Mouse (Mus musculus): Measurements from ENCODE around the gene Slain1. TPM values are rescaled to one million over a fixed set of nuclear protein-coding genes. Genes with fewer than 3 reads are reported as not detected.

Slain1 gene
- polyA plus RNA-seq, 1 experiment from 2014 or later = 1.8 TPM

DNA sequence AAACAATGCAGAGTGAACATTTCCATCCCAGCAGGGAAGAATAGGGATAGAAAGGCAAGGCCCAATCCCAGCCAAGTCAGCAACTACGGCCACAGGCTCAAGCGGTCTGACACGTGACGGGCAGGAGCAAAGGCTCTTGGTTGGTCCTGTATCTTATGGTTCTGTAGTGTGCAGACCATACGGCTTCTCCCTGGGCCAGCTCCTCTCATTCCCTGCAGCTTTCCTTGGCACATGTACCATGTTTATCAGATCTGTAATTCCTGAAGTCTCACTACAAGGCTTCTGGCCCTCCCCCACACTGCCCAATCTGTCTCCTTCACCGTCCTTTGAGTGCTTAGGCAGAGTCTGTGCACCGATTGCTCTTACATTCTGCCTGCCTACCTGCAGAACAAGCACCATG, 47.1 kb downstream of the Slain1 start:
- no peaks in the 10 kb centered on the region for H3K4me1 ChIP-seq (replicated peaks; ENCODE audit: control insufficient read depth, insufficient read depth, low read length)
- no peak for TF ChIP-seq CTCF (IDR thresholded peaks at IDR 0.05; ENCODE audit: low read depth)
- H3K9me3 ChIP-seq (ENCODE audit: control insufficient read depth) = no peaks in the 10 kb centered on the region
- no peaks in the 10 kb centered on the region for H3K27me3 ChIP-seq (replicated peaks; ENCODE audit: control insufficient read depth, insufficient read depth, low read length)
- H3K27ac ChIP-seq (ENCODE audit: low read depth, low read length) = no peak overlapping the region
- H3K4me2 ChIP-seq (replicated peaks; ENCODE audit: low read depth) = no peak overlapping the region
- ATAC-seq = no peak
- H3K4me3 ChIP-seq (ENCODE audit: low read depth, low read length) = no peak overlapping the region
- H3K9ac ChIP-seq (ENCODE audit: low read depth, low read length) = no peak overlapping the region
- no peaks in the 10 kb centered on the region for H3K36me3 ChIP-seq (ENCODE audit: control insufficient read depth, insufficient read depth)
- 84% methylated on average over 7 of the region's 7 CpGs for WGBS

DNA sequence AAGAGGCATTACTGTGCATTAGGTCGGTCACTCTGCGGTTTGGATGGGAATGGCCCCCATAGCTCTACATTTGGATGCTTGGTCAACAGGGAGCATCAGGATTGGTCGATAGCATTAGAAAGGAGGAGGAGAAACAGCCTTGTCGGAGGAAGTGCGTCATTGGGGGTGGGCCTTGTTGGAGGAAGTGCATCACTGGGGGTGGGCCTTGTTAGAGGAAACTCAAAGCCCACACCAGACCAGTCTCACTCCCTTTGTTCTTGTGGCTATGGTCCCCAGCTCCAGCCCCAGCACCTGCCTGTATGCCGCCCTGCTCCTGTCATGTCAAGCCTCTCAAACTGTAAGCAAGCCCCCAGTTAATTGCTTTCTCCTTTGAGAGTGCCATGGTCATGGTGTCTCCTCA, 49.3 kb downstream of the Slain1 start:
- WGBS = 99% methylated on average over 6 of the region's 6 CpGs
- no peak for ATAC-seq
- no peaks in the 10 kb centered on the region for H3K36me3 ChIP-seq (ENCODE audit: control insufficient read depth, insufficient read depth)

DNA sequence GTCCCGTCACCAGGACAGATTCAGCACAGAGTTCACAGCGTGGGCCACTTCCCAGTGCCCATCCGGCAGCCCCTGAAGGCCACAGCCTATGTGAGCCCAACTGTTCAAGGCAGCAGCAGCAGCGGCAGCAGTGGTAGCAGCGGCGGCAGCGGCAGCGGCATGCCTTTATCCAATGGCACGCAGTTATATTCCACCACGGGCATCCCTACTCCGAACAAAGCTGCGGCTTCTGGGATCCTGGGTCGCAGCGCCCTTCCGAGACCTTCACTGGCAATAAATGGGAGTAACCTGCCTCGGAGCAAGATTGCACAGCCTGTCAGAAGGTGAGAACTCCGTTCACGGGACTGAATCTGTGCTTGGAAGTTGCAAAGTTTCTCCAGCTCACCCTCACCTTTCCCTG, 52.5 kb downstream of the Slain1 start:
- Histone ChIP-seq H3K4me1 (replicated peaks; ENCODE audit: control insufficient read depth, insufficient read depth, low read length) (no peaks in the 10 kb centered on the region), H3K4me3 (ENCODE audit: low read depth, low read length) (no peak overlapping the region), H3K9ac (ENCODE audit: low read depth, low read length) (no peak overlapping the region), H3K27ac (ENCODE audit: low read depth, low read length) (no peak overlapping the region), H3K9me3 (ENCODE audit: control insufficient read depth) (no peaks in the 10 kb centered on the region), H3K4me2 (replicated peaks; ENCODE audit: low read depth) (no peak overlapping the region), H3K27me3 (replicated peaks; ENCODE audit: control insufficient read depth, insufficient read depth, low read length) (no peaks in the 10 kb centered on the region), H3K36me3 (ENCODE audit: control insufficient read depth, insufficient read depth) (no peaks in the 10 kb centered on the region)
- ATAC-seq = no peak
- 89% methylated on average over 18 of the region's 18 CpGs for WGBS
- TF ChIP-seq CTCF (IDR thresholded peaks at IDR 0.05; ENCODE audit: low read depth) = no peak

More for the DNA sequence above, 49.3 kb downstream of the Slain1 start:
- no peak overlapping the region for H3K4me2 ChIP-seq (replicated peaks; ENCODE audit: low read depth)
- no peak overlapping the region for H3K27ac ChIP-seq (ENCODE audit: low read depth, low read length)
- no peak overlapping the region for H3K4me3 ChIP-seq (ENCODE audit: low read depth, low read length)
- no peaks in the 10 kb centered on the region for H3K27me3 ChIP-seq (replicated peaks; ENCODE audit: control insufficient read depth, insufficient read depth, low read length)
- TF ChIP-seq CTCF (IDR thresholded peaks at IDR 0.05; ENCODE audit: low read depth) = no peak
- H3K9ac ChIP-seq (ENCODE audit: low read depth, low read length) = no peak overlapping the region
- H3K9me3 ChIP-seq (ENCODE audit: control insufficient read depth) = no peaks in the 10 kb centered on the region
- no peaks in the 10 kb centered on the region for H3K4me1 ChIP-seq (replicated peaks; ENCODE audit: control insufficient read depth, insufficient read depth, low read length)

DNA sequence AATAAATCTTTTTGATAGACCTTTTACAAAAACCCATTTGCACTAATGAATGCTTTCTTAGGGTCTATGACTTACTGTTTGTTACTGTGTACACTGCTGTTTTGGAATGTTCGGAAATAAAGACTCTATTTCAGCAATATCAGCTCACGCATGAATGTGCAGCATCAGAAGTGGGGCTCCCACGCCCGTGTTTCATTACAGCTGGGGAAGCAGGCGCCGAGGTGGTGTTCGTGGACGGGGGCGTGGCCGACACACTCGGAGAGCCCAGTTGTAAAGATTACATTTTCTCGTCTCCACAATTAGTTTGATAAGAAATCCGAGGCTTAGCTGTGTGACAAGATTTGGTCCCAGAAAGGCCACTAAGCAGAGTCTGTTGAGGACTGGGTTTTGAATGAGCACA, 54.7 kb downstream of the Slain1 start:
- no peaks in the 10 kb centered on the region for H3K9me3 ChIP-seq (ENCODE audit: control insufficient read depth)
- H3K4me2 ChIP-seq (replicated peaks; ENCODE audit: low read depth) = no peak overlapping the region
- H3K27ac ChIP-seq (ENCODE audit: low read depth, low read length) = no peak overlapping the region
- TF ChIP-seq CTCF (IDR thresholded peaks at IDR 0.05; ENCODE audit: low read depth) = no peak
- no peaks in the 10 kb centered on the region for H3K27me3 ChIP-seq (replicated peaks; ENCODE audit: control insufficient read depth, insufficient read depth, low read length)
- H3K36me3 ChIP-seq (ENCODE audit: control insufficient read depth, insufficient read depth) = no peaks in the 10 kb centered on the region
- no peaks in the 10 kb centered on the region for H3K4me1 ChIP-seq (replicated peaks; ENCODE audit: control insufficient read depth, insufficient read depth, low read length)
- 41% methylated on average over 13 of the region's 13 CpGs for WGBS
- H3K9ac ChIP-seq (ENCODE audit: low read depth, low read length) = no peak overlapping the region
- ATAC-seq = no peak
- H3K4me3 ChIP-seq (ENCODE audit: low read depth, low read length) = no peak overlapping the region

DNA sequence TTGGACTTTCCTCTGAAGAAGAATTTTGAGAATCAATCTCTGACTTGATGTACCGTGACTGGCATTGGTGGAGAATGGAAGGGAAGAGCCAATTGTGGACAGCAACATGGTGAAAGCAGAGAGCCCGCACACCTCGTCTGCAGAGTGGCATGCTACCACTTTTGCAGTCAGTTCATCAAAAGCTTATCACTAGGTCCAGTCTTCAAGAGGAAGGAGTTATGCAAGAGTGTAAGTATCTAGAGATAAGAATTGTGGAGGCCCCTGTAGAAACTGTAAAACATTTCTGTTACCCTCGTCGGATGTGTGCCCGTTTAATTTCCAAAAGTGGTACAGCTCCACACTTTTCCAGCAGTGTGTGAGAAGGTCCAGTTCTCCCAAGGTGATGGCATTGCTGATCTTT, 56.3 kb downstream of the Slain1 start:
- no peak overlapping the region for H3K4me2 ChIP-seq (replicated peaks; ENCODE audit: low read depth)
- H3K27me3 ChIP-seq (replicated peaks; ENCODE audit: control insufficient read depth, insufficient read depth, low read length) = no peaks in the 10 kb centered on the region
- no peak for ATAC-seq
- H3K36me3 ChIP-seq (ENCODE audit: control insufficient read depth, insufficient read depth) = no peaks in the 10 kb centered on the region
- WGBS = 67% methylated on average over 6 of the region's 6 CpGs
- H3K4me3 ChIP-seq (ENCODE audit: low read depth, low read length) = no peak overlapping the region
- no peak overlapping the region for H3K9ac ChIP-seq (ENCODE audit: low read depth, low read length)
- H3K9me3 ChIP-seq (ENCODE audit: control insufficient read depth) = no peaks in the 10 kb centered on the region
- H3K4me1 ChIP-seq (replicated peaks; ENCODE audit: control insufficient read depth, insufficient read depth, low read length) = no peaks in the 10 kb centered on the region
- TF ChIP-seq CTCF (IDR thresholded peaks at IDR 0.05; ENCODE audit: low read depth) = no peak
- H3K27ac ChIP-seq (ENCODE audit: low read depth, low read length) = no peak overlapping the region

DNA sequence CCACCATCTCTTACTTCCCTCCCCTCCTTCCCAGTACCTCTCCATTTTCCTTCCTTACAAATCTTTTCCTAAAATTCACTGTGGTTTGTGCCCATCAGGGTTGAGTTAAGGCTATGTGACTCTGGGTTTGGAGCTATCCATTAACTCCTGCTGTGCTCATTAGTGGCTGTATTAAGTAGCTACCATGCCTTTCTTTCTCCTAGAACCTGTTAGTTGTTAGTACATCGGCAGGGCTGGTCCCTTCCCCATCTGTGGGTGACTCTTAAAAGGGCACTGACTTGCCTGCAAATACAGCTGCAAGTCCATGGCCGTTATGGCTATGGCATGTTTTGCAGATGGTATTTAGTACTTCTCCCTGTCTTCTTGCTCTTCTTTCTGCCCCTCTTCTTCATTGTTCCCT, 58.6 kb downstream of the Slain1 start:
- Histone ChIP-seq H3K9me3 (ENCODE audit: control insufficient read depth) (no peaks in the 10 kb centered on the region), H3K9ac (ENCODE audit: low read depth, low read length) (no peak overlapping the region), H3K27me3 (replicated peaks; ENCODE audit: control insufficient read depth, insufficient read depth, low read length) (no peaks in the 10 kb centered on the region), H3K4me2 (replicated peaks; ENCODE audit: low read depth) (no peak overlapping the region), H3K4me1 (replicated peaks; ENCODE audit: control insufficient read depth, insufficient read depth, low read length) (no peaks in the 10 kb centered on the region), H3K4me3 (ENCODE audit: low read depth, low read length) (no peak overlapping the region), H3K36me3 (ENCODE audit: control insufficient read depth, insufficient read depth) (no peaks in the 10 kb centered on the region), H3K27ac (ENCODE audit: low read depth, low read length) (no peak overlapping the region)
- ATAC-seq = no peak
- TF ChIP-seq CTCF (IDR thresholded peaks at IDR 0.05; ENCODE audit: low read depth) = no peak
- WGBS = 86% methylated on average over 2 of the region's 2 CpGs

DNA sequence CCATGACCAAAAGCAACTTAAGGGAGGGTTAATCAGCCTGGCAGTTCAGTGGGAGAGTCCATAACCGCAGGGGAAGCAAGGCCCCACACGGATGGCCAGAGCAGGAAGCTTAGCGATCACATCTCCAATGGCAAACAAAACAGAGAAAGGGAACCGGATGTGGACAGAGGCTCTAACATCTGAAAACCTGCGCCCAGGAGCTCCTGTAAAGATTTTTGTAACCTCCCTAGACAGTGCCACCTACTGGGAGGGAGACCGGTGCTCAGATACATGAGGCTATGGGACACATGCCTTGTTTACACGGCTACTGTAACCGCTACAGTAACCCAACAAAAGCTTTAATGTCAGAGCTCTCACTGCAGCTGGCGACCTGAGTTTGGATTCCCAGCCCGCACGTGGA, 59.2 kb downstream of the Slain1 start:
- Histone ChIP-seq H3K9me3 (ENCODE audit: control insufficient read depth) (no peaks in the 10 kb centered on the region), H3K9ac (ENCODE audit: low read depth, low read length) (no peak overlapping the region), H3K27ac (ENCODE audit: low read depth, low read length) (no peak overlapping the region), H3K4me3 (ENCODE audit: low read depth, low read length) (no peak overlapping the region), H3K36me3 (ENCODE audit: control insufficient read depth, insufficient read depth) (no peaks in the 10 kb centered on the region), H3K4me1 (replicated peaks; ENCODE audit: control insufficient read depth, insufficient read depth, low read length) (no peaks in the 10 kb centered on the region), H3K27me3 (replicated peaks; ENCODE audit: control insufficient read depth, insufficient read depth, low read length) (no peaks in the 10 kb centered on the region), H3K4me2 (replicated peaks; ENCODE audit: low read depth) (no peak overlapping the region)
- WGBS = 86% methylated on average over 11 of the region's 11 CpGs
- no peak for ATAC-seq
- TF ChIP-seq CTCF (IDR thresholded peaks at IDR 0.05; ENCODE audit: low read depth) = no peak
